Mouse (Mus musculus): ENCODE data around the gene Rps19. TPM values are rescaled to one million over a fixed set of nuclear protein-coding genes. Genes with fewer than 3 reads are reported as not detected.

The Rps19 gene
- total RNA-seq, 2 experiments from 2014 or later: 556 to 616 TPM

DNA sequence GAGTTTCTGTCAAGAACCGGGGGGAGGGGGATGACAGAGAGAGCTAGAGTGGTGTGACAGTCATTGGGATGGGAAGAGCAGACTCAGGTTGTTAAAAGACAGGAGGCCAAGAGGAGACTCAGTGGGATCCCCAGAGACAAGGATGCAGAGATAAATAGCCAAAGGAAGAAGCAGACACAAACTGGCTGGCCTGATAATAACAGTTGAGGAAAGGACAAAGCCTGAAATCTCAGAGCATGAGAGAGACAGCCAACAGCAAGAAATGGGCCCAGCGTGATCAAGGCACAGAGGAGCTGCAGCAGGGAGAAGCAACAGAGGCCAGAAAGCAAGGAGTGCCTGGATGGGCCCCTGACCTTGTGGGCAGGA, 18.1 kb downstream of the Rps19 start:
- DNase-seq (ENCODE audit: low spot score in 2 of 2): no peak

DNA sequence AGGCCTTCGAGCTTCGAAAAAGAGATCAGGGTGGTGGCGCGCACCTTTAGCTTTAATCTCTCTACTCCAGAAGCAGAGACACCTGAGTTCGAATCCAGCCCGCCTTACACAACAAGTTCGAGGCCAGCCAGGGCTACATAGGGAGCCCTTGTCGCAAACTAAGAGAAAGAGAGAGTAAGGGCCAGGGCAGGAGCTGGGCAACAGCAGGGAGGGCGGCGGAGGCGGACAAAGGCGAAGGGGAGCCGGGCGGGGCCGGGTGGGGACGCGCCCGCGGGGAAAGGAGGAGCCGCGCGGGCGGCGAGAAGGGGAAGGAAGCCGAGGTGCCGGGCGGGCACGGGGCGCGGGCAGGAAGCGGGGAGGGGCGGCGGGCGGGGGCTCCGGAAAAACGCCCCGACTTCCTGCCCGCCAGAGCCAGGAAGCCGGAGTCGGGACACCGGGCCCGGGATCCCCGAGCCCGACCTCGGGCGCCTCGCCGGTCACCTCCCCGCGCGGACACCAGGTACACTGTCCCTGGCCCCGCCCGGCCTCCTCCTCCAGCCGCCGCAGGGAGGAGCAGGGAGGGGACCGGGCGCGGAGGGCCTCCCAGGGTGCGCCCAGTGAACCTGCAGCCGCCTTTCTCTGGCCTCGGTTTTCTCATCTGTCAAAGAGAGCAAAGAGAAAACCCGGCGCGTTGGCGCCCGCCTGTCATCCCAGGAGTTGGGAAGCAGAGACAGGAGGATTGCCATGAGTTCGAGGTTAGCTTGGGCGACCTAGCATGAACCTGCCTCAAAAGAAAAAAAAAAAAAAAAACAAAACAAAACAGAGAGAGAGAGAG, 18.7 kb downstream of the Rps19 start, which contains the start of gene Arhgef1:
TSS of gene Arhgef1 (plus strand) at position 283 of the 814 bp plus-strand sequence.
- peak in 1 of 2 experiments; percentile 27 for DNase-seq (ENCODE audit: low spot score in 2 of 2)

DNA sequence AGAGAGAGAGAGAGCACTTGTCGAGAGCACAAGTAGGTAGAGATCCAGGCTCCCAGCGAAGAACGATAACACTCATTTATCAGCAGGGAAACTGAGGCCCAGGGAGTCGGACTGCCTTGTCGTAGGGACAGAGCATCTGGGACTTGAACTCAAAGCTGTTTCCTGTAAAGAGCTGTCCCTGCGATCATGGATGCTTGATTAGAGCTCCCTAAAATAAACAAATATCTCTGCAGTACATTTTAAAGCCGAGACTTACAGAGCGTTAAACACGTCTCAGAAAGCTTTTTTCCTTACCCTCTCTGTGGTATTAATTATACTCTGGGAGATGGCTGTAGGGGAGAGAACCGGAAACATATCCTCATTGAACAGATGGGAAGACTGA, 19.3 kb downstream of the Rps19 start:
- DNase-seq (ENCODE audit: low spot score in 2 of 2): no peak

DNA sequence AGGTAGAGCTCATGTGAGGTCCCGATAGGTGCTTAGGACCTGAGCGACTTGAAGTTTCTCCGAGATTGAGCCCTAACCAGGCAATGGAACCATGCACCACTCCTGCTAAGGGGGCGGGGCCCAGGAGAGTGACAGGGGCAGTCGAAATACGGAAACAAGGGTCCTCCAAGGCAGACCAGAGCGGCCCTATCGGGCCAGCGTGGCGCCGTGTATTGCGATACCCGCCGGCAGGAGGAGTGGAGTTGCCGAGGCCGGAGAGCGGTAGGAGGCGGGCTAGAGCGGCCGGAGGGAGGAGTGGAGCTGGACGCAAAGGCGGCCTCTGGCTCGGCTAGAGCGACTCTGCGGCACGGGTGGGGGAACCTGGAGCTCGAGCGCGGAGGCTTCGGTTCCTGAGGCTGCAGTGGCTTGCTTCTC, 19.9 kb downstream of the Rps19 start:
- peak; percentile 97 to 98 for DNase-seq (ENCODE audit: low spot score in 2 of 2)

DNA sequence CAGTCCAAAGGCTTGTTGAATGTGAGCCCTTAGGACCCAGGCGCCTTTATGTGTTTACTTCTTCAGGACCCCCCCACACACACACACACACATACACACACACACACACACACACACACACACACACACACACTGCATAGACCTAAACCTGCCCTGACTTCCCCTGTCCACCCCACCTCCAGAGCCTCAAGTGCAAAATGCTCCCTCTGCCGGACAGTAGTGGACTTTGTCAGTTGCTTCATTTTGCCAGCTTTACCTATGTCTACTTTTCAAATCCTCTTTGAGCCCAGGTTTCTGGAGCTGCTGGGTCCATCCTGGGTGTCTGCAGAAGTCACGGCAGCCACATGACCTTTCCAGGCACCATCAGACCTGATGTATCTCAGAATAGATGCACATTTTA, 20.8 kb downstream of the Rps19 start:
- DNase-seq (ENCODE audit: low spot score in 2 of 2): peak in 1 of 2 experiments; percentile 39

DNA sequence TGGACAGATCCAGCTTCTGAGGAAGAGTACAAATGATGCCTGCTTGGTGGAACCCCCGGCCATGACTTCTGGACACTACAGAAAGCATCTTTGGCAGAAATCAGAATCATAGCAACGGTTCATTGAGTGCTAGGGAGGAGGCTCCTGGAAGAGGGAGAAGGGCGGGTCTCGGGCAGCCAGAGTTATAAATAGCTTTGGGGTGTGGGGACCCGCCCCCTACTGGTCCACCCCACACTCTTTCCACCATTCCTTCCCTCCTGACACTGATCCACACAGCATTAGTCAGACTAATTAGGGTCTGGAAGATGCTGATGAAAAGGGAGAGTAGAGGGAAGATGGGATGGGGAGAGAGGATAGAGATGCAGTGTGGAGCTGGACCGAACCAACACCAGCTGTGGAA, 22.4 kb downstream of the Rps19 start:
- DNase-seq (ENCODE audit: low spot score in 2 of 2): no peak

DNA sequence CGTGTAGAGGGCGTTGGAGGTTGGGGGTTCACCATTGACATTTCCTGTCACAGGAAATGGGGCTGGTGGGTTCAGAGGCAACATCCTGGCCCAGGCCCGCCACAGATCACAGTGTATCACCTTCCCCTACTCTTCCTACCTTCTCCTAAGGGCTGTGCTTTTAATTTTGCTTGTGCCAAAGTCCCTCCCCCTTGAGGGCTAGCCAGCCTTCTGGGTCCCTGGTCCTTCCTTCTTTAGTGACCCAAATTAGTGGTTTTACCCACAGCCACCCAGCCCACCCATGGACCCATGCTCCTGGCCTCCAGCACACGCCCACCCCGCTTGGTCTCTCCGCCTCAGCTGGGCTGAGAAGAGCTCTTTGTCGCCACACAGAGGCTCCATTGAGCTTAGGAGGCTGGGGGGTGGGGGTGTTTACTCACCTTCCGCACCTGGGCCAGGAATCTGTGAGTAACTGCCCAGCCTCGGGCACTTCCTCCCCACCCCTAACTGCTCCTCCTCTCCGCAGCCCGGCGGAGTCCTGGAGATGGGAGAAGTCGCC, 23.1 kb downstream of the Rps19 start:
- no peak for DNase-seq (ENCODE audit: low spot score in 2 of 2)

DNA sequence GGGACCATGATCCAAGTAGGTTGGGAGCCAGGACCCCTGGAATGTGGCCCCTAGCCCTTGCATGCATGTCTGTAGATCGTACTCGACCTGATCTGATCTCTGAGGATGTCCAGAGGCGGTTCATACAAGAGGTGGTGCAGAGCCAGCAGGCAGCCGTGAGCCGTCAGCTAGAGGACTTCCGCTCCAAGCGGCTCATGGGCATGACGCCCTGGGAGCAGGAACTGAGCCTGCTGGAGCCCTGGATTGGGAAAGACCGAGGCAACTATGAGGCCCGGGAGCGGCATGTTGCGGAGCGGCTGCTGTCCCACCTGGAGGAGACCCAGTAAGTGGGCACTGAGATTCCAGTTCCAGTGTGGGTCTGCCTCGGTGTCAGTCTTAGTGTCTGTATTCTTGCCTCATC, 28.3 kb downstream of the Rps19 start:
- DNase-seq (ENCODE audit: low spot score in 2 of 2): no peak

DNA sequence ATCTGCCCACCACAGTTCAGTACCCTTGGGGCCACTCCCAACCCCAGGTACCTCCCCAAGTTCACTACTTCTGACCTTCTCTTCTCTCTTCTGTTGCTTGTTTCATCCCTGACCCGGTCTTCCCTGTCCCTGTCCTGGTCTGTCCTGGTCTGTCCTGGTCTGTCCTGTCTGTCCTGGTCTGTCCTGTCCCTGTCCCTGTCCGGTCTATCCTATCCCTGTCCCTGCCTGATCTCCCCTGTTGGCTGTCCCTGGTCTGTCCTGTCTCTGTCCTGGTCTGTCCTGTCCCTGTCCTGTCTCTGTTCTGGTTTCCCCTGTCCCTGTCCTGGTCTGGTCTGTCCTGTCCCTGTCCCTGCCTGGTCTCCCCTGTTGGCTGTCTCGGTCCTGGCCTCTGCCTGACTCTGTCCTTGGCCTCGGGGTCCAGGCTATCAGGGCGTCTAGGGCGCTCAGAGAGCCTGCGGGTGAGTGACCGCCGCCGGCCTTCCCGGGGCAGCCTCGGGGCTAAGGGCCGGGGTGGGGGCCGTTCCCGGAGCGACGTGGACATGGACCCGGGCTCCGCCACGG, 34.7 kb downstream of the Rps19 start:
- no peak for DNase-seq (ENCODE audit: low spot score in 2 of 2)

DNA sequence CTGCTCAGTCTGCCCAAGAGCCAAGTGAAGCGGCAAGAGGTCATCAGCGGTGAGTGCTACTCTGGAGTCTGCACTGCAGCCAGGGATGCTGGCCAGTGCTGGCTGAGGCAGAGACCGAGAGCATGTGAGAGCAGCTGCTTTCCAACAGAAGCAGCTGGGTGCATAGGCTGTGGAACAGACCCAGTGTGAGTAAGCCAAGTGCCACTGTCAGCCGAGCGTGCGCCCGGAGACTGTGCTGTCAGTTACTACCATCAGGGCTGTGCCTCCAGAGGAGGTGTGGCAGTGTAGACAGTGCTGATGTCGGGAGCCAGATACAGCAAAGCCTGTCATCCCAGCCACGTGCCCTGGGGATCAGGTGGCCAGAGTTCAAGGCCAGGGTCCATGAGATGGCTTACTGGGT, 35.6 kb downstream of the Rps19 start:
- DNase-seq (ENCODE audit: low spot score in 2 of 2): peak; percentile 45 to 62

DNA sequence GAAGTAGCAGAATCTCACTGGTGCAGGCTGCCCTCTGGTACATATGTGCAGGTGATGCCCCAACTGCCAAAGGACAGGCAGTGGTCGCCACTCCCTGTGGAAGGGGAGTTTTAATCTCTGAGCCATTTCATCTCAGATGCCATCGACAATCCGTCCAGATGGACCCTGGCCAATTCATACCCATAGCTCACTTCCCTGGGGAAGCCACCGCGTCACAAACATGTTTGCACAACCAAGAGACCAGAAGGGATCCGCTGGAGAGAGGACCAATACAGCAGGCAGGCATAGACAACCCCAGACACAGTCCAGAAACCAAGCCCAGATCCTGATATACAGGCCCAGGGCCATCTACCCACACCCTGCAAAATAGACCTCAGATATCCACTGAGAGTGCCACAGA, 46.3 kb downstream of the Rps19 start:
- no peak for DNase-seq (ENCODE audit: low spot score in 2 of 2)

DNA sequence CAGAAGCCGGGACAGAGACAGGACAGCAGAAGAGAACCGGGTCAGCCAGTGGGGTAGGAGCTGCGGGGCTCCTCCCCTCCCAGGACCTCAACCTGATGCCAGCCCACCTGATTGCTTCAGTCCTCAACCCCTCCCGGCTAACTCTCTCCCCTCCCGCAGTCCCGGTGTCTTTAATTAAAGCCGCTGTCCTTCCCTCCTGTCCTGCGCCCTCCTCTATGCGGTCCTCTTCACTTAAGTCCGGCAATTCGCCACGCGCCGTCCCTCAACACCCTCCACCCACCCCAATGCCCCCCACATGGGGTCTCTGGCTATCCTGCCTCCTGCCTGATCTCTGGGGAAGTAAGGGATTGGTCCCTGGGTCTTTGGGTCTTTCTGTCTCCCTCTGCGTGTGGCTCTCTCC, 47.5 kb downstream of the Rps19 start:
- no peak for DNase-seq (ENCODE audit: low spot score in 2 of 2)

Other genes starting within 250 kb of the Rps19 start
- 1 to 10 TPM in 1 of 2 experiments, under 1 TPM in 1; 0.57 to 1.3 TPM for gene Lypd3, start 247.8 kb upstream of the Rps19 start, total RNA-seq (2021)
- gene Tex101, start 207.7 kb upstream of the Rps19 start, total RNA-seq (2021): not detected
- gene BC049730, start 175.1 kb upstream of the Rps19 start, total RNA-seq (2021): not detected
- not detected for gene Gm4763, start 157.5 kb upstream of the Rps19 start, total RNA-seq (2021)
- under 1 TPM; 0.13 to 0.15 TPM for gene Cd177, start 124.1 kb upstream of the Rps19 start, total RNA-seq (2021)
- not detected for gene Ceacam10, start 107.2 kb upstream of the Rps19 start, total RNA-seq (2021)
- gene Gm9844, start 22.2 kb upstream of the Rps19 start, total RNA-seq (2021): under 1 TPM in 1 of 2 experiments, not detected in 1; 0.97 TPM
- gene Lypd4, start 14.4 kb upstream of the Rps19 start, total RNA-seq (2021): not detected
- gene Dmrtc2, start 14.3 kb upstream of the Rps19 start, total RNA-seq (2021): not detected
- gene Cd79a, start 13.0 kb downstream of the Rps19 start, total RNA-seq (2021): under 1 TPM in 1 of 2 experiments, not detected in 1; 0.22 TPM
- gene Arhgef1, start 18.5 kb downstream of the Rps19 start, total RNA-seq (2021): 10 to 100 TPM; 74.7 to 80.8 TPM
- gene Gm4881, start 60.1 kb downstream of the Rps19 start, total RNA-seq (2021): not detected
- 100 to 1,000 TPM; 318 to 321 TPM for gene Rabac1, start 88.4 kb downstream of the Rps19 start, total RNA-seq (2021)
- gene Atp1a3, start 121.6 kb downstream of the Rps19 start, total RNA-seq (2021): 1,000 to 10,000 TPM; 2,544 to 2,610 TPM
- gene Grik5, start 188.0 kb downstream of the Rps19 start, total RNA-seq (2021): 100 to 1,000 TPM; 213 to 225 TPM
- gene Zfp574, start 188.2 kb downstream of the Rps19 start, total RNA-seq (2021): 10 to 100 TPM; 30.9 to 33.2 TPM